Mouse (Mus musculus) layer of hippocampus, adult 18-20 months (tissue): ENCODE measurements around the gene Tubgcp6. TPM values are rescaled to one million over a fixed set of nuclear protein-coding genes. Genes with fewer than 3 reads are reported as not detected.

ENCODE experiments used
- DNase-seq, 2 experiments: peaks; one replicate each; pipeline ENCODE4 v3.0.0; 2022; ENCODE audit warnings: low spot score in 2 of 2
- total RNA-seq, 2 experiments: library from RNA; stranded (reverse); gene quantifications; 2 replicates each; pipeline ENCODE4 v1.2.3; 2021

Gene Tubgcp6
- total RNA-seq, 2 experiments from 2014 or later, result 29.5 to 30.4 TPM

- DNase-seq, result peak in 1 of 2 experiments; percentile 54
These were observed 16.8 kb downstream of the Tubgcp6 start for GRCm38 (mm10) chr15:89106073-89106472.

- no peak for DNase-seq
These were observed 18.5 kb downstream of the Tubgcp6 start for GRCm38 (mm10) chr15:89104425-89104824.

GRCm38 (mm10) chr15:89103921-89104320, 19.0 kb downstream of the Tubgcp6 start:
- no peak for DNase-seq

DNA sequence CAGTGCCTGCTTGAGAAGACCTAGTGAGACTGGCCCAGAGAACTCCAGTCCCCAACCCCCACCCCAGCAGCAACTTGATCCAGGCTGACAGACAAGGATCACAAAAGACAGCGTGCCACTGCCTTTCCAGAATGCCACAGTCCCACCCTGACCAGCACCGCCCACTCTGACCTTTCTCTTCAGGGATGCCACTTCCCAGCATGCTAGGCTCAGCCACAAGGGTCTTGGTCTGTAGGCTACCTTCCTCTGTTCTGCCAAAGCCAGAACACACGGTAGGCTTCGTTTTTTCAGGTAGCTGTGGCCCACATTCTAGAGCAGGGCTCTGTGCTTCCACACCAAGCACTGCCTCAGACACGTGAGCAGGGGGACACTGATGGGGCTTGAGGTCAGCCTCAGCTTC, 20.3 kb downstream of the Tubgcp6 start:
- DNase-seq, result no peak

GRCm38 (mm10) chr15:89100823-89101222, 22.1 kb downstream of the Tubgcp6 start:
- DNase-seq, result no peak

- no peak for DNase-seq
These were observed 24.3 kb downstream of the Tubgcp6 start for GRCm38 (mm10) chr15:89098616-89099015.

- DNase-seq, result peak in 1 of 2 experiments; percentile 80
These were observed 25.5 kb downstream of the Tubgcp6 start for GRCm38 (mm10) chr15:89097450-89097849.

DNA sequence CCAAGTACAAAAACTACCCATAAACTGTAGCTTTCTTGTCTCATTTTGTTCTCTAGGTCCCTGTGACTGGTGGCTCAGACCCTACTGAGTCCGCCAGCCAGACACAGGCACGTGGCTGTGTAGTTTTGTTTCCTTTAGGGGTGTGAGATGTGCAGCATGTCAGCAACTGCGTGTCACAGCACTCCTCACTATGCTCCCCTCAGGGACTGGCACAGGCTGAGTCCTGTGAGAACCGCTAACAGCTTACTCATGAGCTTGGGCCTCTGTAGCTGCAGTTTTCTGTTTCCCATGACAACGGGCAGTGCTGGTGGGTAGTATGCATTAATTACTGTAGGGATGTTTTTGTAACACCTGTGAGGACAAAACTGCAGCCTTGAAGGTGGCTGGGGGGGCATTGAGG, 30.7 kb downstream of the Tubgcp6 start:
- no peak for DNase-seq

DNA sequence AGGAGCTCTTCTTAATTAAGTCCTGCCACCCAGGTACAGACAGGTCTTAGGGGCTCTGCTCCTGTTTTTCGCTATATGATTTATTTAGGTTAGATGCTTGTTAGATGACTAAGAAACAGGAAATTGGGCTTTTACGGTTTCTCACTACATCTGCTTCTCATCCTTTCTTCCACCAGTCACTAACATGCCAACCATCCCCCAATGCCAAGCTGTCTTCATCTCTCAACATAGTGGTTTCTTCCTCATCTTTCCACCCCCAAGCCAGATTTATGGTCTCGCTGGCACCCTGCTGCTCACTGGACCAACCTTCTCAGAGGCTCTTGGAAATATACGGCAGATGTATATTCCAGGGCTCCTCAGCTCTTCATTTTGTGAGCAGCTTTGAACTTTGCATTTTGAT, 32.2 kb downstream of the Tubgcp6 start:
- no peak for DNase-seq

- no peak for DNase-seq
These were observed 33.5 kb downstream of the Tubgcp6 start for GRCm38 (mm10) chr15:89089248-89090051.

DNA sequence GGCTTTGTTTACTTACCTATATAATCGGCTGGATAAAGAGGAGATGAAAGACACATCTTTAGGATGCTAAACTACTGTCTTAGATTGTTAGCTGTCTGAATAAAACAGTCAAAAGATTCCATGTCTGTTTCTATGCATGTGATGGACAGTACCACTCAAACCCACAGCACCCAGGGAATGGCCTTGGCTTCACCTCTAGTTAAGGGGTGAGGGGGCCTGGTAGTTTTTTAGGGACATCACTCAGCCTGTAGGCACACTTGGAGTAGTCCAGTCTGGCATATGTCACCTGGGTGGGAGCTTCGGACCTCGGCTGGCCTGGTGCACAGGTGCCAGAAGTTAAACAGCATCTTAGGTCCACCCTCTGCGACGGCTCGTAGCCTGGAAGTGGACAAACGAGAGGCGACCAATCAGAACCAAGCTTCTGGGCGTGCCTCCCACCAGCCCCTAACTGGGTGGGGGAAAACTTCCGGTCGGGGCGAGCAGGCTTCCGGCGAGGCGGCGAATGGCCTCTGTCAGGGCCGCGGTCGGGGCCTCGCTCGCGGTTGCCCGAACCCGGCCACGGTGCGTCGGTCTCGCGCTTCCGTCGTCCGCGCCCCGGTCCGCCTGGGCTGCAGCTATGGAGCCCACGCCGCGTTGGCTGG, 34.2 kb downstream of the Tubgcp6 start, which contains the start of gene Selenoo:
Gene Selenoo (plus strand): TSS at position 478 of the 641 bp plus-strand sequence.
- peak; percentile 86 to 93 for DNase-seq

- no peak for DNase-seq
These were observed 38.1 kb downstream of the Tubgcp6 start for GRCm38 (mm10) chr15:89084826-89085225.

DNA sequence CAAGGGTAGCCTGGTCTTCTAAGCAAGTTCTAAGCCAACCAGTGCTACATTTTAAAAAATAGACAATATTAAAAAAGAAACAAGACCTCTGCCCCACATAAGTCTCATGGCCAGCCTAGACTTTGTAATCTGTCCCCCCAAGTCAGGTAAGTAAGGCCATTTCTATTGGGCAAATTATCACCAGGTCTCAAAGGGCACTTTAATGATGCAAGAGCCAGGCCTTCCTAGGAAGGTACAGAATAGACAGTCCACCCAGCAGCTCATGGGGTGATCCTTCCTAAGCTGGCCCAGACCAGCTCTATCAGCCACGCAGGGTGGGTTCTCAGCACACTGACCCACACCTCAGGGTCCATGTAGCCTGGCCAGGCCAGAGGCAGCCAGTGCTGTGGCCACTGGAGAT, 39.0 kb downstream of the Tubgcp6 start:
- DNase-seq, result no peak

DNA sequence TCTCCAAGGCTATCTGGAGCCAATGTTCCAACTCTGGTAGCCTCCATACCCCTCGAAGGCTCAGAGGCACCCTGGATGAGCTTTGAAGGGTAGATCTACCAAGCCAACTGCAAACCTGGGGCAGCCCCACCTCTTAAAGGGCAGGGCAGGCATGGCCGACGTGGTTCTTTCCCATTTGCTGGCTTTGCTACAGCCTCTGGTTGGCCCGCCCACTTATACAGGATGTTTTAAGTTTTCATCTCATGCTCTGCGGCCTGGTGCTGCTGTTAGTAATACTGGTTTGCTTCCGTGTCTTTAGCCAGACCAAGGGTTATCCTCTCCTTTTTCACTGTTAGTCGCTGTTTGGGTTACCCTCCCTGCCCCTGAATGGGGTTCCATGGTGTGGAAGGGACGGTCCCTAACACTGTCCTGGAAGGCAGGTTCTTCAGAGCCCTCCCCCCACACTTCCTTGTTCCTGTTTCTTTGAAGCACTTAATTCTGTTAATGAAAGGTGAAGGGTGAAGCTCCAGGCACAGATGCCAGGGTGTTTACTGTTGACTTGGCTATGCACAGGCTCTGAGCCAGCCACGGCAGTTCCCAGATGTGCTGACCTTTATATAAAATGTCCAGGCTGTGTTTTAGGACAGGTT, 44.6 kb downstream of the Tubgcp6 start:
- no peak for DNase-seq

DNA sequence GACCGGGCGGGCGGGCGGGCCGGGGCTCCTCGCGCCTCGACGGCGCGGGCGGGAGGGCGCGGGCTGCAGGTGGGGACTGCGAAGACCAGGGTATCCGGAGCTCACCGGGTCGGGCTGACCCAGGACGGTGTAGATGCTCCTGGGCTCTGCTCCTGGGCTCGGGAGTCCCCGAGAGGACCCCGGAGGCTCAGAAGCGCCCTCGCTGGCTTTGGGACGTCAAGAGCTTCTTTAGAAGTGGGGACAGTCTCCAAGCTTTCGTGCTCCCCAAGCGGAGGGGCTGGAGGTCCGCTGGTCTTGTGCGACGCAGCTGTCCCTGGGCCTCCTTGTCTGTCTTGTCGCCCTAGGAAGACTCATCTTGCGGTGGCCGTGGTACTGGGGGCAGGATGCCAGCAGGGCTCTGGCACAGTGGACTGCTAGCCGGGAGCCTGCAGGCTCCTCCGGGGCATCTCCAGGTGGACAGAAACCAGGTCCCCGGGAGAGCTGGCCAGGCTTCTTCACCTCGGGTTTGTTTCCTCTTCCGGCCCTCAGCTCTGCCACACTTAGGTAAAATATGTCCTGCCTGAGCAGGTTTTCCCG, 46.7 kb downstream of the Tubgcp6 start:
- DNase-seq, result no peak

DNA sequence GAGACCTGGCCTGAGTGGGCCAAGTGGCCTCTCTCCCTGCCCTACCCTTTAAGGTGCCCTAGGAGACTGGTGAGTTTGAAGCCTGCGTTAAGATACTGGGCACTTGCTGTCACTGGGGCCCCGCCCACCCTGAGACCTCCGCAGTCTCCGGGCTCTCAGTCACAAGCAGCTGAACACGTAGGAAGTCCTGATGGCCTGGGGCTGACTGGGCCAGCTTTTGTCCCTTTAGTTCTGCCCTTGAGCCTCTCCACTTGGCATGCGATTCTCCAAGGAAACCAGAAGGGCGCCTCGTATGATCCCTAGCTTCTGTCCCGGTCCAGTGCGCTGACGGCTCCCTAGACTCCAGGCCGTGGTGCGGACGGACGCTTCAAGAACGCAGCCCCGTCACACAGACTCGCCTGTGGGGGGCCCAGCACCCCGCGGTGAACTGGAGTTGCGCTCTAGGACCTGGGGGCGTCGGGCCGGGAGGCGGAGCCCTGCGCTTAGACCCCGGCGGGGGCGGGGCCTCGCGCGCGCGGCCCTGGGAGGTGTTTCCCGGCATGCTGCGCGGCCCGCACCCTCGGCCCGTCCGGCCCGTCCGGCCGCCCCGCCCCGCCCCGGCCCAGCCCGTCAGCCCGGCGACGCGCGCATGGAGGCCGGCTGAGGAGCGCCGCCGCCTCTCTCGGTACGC, 47.3 kb downstream of the Tubgcp6 start:
- peak; percentile 73 to 87 for DNase-seq

- DNase-seq, result no peak
These were observed 48.1 kb downstream of the Tubgcp6 start, which contains the start of gene Trabd for GRCm38 (mm10) chr15:89074613-89075477. Gene Trabd (plus strand): TSS chr15:89075124.

GRCm38 (mm10) chr15:89073993-89074603, 48.8 kb downstream of the Tubgcp6 start:
- DNase-seq, result no peak

DNA sequence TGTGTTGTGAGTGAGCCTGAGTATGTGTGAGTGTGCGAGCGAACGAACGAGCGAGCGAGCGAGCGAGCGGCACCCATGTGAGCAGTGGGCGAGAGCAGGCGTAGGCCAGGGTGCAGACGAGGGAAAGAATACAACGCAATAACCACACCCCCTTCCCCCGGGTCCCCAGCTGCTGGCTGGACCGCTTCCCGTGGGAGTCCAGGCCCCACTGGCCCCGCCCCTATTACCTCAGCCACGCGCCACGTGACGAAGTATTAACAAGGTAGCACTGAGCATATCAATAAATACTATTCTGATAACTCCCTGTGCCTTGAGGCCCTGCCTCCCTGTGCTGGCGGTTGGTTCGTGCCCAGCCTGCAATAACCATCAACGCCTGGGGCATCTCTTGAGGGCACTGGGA, 52.3 kb downstream of the Tubgcp6 start:
- DNase-seq, result peak; percentile 69
